Mouse (Mus musculus) frontal cortex, postnatal 36 days (tissue): ENCODE measurements around the gene Krtcap3.
"Not testable (repeated sequence)": the region's sequence is repeated elsewhere in the genome, so short reads cannot be mapped to it uniquely, and the experiment has no call there.

ENCODE experiments used
- DNase-seq, 2 experiments: peaks; one replicate each; pipeline ENCODE4 v3.0.0; 2022; ENCODE audit warnings: low spot score in 2 of 2

The Krtcap3 gene

DNA sequence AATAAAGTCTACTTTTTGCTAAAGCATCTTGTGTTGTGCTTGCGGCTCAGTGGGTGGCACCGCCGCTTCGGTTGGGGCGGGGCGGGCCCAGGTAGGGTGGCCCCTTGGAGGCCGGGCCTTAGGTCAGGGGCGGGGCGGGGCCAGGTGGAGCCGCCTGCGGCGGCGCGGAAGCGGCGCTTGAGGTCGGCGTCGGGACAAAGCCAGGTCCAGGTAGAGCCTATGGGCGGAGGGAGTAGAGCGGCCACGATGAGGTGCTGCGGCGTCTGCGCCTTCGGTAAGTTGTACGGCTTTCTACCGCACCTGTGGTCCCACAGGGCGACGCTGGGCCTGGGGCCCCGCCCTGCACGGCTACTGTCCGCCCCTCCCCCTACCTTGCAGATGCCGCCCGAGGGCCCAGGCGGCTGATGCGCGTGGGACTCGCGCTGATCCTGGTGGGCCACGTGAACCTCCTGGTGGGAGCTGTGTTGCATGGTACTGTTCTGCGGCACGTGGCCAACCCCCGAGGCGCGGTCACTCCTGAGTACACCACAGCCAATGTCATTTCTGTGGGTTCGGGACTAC, at the start of gene Krtcap3:
TSS of gene Krtcap3 (plus strand) at position 151 of the 561 bp plus-strand sequence.
- no peak for DNase-seq

DNA sequence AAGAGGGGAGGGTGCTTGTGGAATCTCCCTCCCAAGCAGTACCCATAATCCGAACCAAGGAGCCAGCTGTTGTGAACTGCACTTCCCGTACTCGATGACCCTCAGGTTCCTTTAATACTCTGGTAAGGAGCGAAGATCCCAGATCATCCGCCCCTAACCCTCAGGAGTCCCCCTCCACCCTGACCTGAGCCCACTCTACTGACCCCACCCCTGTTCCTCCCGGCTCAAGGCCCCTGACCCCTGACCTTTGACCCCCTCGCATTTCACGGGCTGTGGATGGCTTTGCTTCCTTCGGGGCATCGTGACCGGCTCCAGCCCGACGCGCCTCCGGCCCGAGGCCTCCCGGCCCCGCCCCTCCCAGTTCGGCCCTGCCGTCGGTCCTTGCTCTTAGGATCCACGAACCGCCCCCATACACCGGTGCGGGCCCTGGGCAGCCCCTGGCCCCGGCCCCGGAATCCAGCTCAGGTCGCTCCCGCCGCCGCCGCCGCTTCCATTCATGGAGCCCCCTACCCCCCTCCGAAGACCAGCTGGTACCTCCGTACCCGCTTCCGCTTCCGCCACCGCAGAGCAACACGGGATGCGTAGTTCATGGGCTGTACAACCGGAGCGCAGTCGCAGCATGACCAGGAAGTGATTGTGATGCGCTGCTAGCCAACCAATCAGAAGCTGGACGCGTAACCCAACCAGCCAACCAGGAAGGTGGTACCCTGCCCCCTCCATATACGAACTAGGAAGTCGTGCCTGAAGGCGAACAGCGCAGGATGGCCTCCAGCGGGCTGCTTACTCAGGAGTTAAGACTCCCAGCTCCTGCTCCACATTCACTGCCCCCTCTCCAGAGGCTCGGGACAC, 49.5 kb upstream of the Krtcap3 start, which contains the start of gene Zfp513:
TSS of gene Zfp513 (minus strand) at position 562 of the 849 bp plus-strand sequence.
- peak; percentile 98 for DNase-seq

- DNase-seq = no peak
These were observed 48.6 kb upstream of the Krtcap3 start for GRCm38 (mm10) chr5:31202933-31203332.

- DNase-seq = no peak
These were observed 47.6 kb upstream of the Krtcap3 start for GRCm38 (mm10) chr5:31203866-31204265.

DNA sequence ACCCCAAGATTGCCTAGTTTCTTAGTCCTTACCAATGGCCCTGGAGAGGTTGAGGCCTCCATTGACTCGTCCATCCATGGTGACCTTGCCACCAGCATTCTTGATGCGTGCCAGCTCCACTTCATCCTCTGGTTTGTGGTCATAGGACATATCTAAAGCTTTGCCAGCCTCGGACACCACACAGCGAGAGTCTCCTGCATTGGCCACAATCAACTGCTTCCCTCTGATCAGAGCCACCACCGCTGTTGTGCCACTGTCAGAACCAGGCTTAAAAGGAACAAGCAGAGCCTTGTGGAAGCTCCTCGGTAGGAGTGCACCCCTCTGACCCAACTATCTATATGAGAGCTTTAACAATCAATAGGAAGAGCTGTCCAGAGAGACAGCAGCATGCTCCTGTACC, 47.1 kb upstream of the Krtcap3 start:
- DNase-seq = no peak

GRCm38 (mm10) chr5:31216554-31216953, 34.9 kb upstream of the Krtcap3 start:
- not testable (repeated sequence) for DNase-seq

DNA sequence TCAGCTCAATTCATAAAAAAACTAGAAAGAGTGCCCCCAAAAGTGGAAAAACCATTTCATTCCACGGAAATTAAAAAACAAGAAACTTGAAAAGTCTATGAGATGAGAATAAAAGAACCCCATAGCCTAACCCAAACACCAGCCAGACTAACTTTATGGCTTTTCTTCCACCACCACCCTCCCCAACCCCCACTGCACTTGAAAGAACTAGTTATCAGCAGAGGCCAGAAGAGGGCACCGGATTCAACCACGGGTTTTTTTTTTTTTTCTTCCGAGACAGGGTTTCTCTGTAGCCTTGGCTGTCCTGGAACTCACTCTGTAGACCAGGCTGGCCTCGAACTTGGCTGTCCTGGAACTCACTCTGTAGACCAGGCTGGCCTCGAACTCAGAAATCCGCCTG, 33.2 kb upstream of the Krtcap3 start:
- no peak for DNase-seq

DNA sequence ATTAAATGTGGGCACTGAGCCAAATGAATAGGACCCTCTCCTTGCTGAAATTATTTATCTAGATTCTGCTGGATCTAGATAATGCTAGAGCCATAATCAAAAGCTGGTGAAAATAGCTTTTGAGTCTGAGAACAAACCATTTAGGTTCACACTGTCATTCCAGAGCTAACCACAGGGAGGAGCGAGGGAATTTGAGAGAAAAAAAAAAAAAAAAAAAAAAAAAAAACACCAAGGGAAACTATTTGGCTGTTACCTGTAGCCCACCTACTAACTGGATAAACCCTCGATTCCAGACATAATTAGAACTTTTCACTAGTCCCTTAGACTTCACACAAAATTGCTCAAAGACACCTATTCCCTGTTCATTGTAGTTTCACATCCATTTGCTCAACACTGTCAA, 32.4 kb upstream of the Krtcap3 start:
- no peak for DNase-seq

DNA sequence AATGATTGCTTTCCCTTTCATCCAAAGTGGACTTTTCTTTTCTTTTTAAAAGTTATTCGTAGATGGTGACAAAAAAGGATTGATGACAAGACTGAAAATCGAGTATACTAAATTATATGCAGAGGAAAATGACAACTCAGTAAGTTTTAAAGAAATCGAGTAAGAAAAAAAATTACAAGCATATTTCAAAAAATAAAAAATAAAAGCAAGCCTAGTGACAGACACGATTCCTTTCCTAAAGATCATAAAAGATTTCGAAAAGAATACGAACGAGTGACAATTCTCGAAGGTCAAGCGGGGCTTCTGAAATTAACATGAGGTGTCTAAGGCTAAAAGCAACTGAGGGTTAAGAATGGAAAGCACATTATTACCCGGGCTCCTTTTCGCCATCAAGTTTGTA, 32.0 kb upstream of the Krtcap3 start:
- no peak for DNase-seq

DNA sequence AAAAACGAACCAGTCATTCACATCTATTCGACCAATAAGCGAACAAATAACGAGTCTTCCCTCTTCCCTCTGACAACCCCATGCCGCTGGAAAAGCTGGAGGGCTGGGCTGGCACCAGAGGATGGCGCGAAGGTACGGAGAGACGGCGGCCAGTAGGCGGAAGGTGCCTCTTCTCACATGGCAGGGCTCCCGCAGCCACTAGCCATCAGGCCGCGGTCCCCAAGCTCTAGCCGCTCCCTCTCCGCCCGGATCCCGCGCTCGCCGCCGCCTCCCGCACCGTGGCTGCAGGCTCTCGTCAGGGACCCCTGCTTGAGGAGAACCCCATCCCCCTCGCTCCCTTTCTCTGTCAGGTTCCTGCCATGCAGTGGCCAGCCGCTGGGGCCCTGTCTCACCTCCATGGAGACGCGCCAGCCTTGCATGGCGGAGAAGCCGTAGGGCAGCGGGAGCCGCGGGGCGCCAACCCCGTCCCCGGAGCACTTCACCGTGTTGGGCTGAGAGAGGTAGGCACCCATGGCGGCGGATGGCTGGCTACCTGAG, 31.5 kb upstream of the Krtcap3 start:
- peak; percentile 41 to 57 for DNase-seq

DNA sequence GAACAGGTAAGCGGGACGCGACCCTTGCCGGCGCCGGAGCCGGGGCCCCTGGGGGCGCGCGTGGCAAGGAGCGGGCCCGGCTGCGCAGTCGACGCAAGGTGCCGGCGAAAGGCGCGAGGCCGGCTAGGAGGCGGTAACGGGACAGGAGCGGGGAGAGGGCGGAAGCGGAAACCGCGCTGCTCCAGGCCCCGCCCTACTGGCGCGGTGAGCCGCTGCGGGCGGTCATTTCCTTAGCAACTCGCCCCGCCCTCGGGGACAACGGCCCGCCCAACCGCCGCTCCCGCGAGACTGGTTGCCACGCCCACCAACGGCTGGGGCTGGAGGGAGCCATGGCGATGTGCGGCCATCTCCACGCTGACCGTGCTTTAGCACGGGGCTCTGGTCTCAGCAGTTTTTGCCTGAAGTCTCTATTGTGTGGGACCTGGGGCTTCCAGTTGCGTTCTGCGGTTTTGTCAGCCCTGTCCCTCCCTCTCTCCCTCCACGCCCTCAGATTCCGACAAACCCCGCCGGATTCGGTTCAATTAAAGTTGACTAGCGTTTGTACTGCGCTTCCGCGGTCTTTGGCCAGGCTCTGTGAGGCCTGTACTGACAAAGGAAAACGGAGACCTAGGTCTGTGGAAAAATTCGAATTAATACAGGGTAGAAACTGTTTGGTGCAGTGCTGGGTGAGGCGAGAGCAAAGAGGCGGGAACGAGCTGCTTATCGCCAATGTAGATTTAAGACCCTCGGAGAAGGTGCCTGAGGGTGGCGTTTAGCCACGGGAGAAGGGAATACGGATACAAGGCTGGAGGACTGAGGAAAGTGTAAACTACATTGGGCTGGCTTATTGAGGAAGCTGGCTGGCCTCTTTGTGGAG, 30.8 kb upstream of the Krtcap3 start, which contains the start of gene Ppm1g:
TSS of gene Ppm1g (minus strand) at position 240 of the 856 bp plus-strand sequence.
- DNase-seq = peak; percentile 95 to 96

GRCm38 (mm10) chr5:31221304-31221945, 30.1 kb upstream of the Krtcap3 start:
- DNase-seq = no peak

DNA sequence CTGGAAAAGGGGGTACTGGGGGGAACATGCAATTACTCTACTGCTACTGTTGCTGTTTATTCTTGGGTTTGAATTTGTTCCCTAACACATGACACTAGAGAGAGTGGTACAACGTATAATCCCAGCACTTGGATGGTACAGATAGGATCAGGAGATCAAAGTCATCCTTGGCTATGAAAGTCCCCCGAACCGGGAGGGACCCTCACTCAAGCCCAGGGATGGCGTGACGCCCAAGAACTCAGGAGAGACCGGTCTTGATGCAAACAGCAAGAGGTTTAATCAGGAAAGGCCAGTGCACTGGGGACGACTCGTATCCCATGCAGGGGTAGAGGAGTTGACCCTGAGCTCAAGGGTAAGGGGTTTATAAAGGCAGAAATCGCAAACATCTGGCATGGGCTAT, 28.8 kb upstream of the Krtcap3 start:
- no peak for DNase-seq

GRCm38 (mm10) chr5:31226641-31227040, 24.9 kb upstream of the Krtcap3 start:
- no peak for DNase-seq

GRCm38 (mm10) chr5:31240637-31241521, 10.6 kb upstream of the Krtcap3 start, which contains the start of the genes Nrbp1 and Gm9970:
Gene Nrbp1 (plus strand): TSS chr5:31240864.
Gene Gm9970 (minus strand): TSS chr5:31241232.
- peak; percentile 94 to 96 for DNase-seq

DNA sequence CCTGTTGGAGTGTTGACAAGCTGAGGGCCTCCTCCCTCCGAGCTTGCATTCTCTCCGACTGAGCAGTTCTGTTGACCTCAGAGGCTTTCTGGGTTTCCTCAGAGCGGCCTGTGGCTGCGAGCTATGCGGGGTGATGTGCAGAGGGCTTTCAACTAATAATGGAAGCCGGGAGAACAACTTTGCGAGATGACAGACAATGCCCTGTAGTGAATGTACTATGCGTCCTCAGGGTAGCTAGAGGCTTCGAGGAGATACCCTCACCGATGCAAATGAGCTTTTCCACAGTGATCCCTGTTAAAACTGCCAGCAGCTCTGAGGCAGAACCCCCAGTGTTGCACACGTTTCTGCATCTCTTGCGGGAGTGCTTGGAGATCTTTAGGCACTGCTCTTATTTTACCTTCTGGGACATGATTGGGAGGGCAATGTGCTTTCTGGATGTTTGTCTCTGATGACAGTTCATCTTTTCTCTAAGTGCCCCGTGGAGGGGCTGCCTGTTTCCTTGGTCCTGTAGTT, 9.9 kb upstream of the Krtcap3 start:
- DNase-seq = no peak

DNA sequence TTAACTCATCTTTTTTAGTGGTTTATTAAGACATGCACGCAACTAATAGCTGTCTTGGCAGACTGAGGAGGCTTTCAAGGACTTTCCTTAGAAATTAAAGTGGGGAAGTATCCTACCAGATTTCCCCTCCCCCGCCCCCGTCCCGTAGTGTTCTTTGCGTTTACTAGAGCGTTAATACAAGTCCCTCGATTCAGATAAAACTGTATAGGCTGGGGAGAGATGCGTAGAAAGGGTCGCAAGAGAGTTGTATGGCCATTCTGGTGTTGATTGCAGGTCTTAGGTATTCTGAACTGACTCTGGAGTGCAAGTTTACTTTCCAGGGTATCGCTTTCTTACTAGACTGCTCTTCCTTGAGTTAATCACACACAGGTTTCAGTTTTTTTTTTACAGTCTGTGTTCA, 9.3 kb upstream of the Krtcap3 start:
- no peak for DNase-seq

GRCm38 (mm10) chr5:31250716-31251115, 775 bp upstream of the Krtcap3 start:
- DNase-seq = no peak

DNA sequence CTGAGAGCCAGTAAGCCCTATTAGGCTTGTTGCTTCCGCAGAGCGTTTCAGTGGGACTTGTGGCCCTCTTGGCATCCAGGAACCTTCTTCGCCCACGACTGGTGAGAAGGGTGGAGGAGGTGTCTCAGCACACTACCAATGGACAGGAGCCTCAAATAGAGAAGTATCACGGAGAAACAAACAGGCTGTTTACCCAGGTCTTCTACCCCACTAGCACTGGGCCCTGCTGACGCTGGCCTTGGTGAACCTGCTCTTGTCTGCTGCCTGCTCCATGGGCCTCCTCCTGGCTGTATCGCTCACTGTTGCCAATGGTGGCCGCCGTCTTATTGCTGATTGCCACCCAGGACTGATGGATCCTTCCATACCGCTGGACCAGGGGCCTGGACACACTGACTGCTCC, 660 bp downstream of the Krtcap3 start:
- no peak for DNase-seq
